Mouse (Mus musculus): ENCODE results near the gene Gm17334.
A peak's percentile ranks its signal among the peaks of the same experiment; 100 is the strongest.

The Gm17334 gene

GRCm38 (mm10) chr11:53797386-53797920, 24.5 kb upstream of the Gm17334 start:
- DNase-seq (ENCODE audit: low read depth, low spot score), result no peak

GRCm38 (mm10) chr11:53796409-53797151, 23.6 kb upstream of the Gm17334 start:
- peak; percentile 47 for DNase-seq (ENCODE audit: low read depth, low spot score)

- no peak for DNase-seq (ENCODE audit: low read depth, low spot score)
Measured at GRCm38 (mm10) chr11:53795813-53796212, 22.8 kb upstream of the Gm17334 start.

- DNase-seq (ENCODE audit: low read depth, low spot score), result peak; percentile 23
Measured at GRCm38 (mm10) chr11:53794671-53795557, 21.9 kb upstream of the Gm17334 start.

GRCm38 (mm10) chr11:53794015-53794414, 21.0 kb upstream of the Gm17334 start:
- DNase-seq (ENCODE audit: low read depth, low spot score), result peak; percentile 13

- DNase-seq (ENCODE audit: low read depth, low spot score), result peak; percentile 80
Measured at GRCm38 (mm10) chr11:53792986-53793385, 20.0 kb upstream of the Gm17334 start.

- DNase-seq (ENCODE audit: low read depth, low spot score), result no peak
Measured at GRCm38 (mm10) chr11:53789277-53789676, 16.3 kb upstream of the Gm17334 start.

- no peak for DNase-seq (ENCODE audit: low read depth, low spot score)
Measured at GRCm38 (mm10) chr11:53788196-53788595, 15.2 kb upstream of the Gm17334 start.

GRCm38 (mm10) chr11:53786058-53787031, 13.4 kb upstream of the Gm17334 start:
- DNase-seq (ENCODE audit: low read depth, low spot score), result peak; percentile 52

GRCm38 (mm10) chr11:53785311-53785936, 12.4 kb upstream of the Gm17334 start:
- no peak for DNase-seq (ENCODE audit: low read depth, low spot score)

GRCm38 (mm10) chr11:53783288-53783687, 10.3 kb upstream of the Gm17334 start:
- no peak for DNase-seq (ENCODE audit: low read depth, low spot score)

- DNase-seq (ENCODE audit: low read depth, low spot score), result no peak
Measured at GRCm38 (mm10) chr11:53781964-53782363, 9.0 kb upstream of the Gm17334 start.

GRCm38 (mm10) chr11:53781201-53781775, 8.3 kb upstream of the Gm17334 start:
- DNase-seq (ENCODE audit: low read depth, low spot score), result no peak

GRCm38 (mm10) chr11:53780262-53780661, 7.3 kb upstream of the Gm17334 start:
- DNase-seq (ENCODE audit: low read depth, low spot score), result no peak

- DNase-seq (ENCODE audit: low read depth, low spot score), result no peak
Measured at GRCm38 (mm10) chr11:53779808-53780207, 6.8 kb upstream of the Gm17334 start.

- no peak for DNase-seq (ENCODE audit: low read depth, low spot score)
Measured at GRCm38 (mm10) chr11:53778455-53778854, 5.5 kb upstream of the Gm17334 start.

- DNase-seq (ENCODE audit: low read depth, low spot score), result no peak
Measured at GRCm38 (mm10) chr11:53777736-53778135, 4.7 kb upstream of the Gm17334 start.

- DNase-seq (ENCODE audit: low read depth, low spot score), result no peak
Measured at GRCm38 (mm10) chr11:53774659-53775255, 1.8 kb upstream of the Gm17334 start.

- DNase-seq (ENCODE audit: low read depth, low spot score), result no peak
Measured at GRCm38 (mm10) chr11:53773641-53774360, 814 bp upstream of the Gm17334 start.
